Mouse (Mus musculus) frontal cortex, postnatal 36 days (tissue): ENCODE measurements around the gene 1500015O10Rik.
A peak's percentile ranks its signal among the peaks of the same experiment; 100 is the strongest.

Experiments used
- DNase-seq, 2 experiments: peaks; one replicate each; pipeline ENCODE4 v3.0.0; 2022; ENCODE audit warnings: low spot score in 2 of 2

Gene 1500015O10Rik

DNA sequence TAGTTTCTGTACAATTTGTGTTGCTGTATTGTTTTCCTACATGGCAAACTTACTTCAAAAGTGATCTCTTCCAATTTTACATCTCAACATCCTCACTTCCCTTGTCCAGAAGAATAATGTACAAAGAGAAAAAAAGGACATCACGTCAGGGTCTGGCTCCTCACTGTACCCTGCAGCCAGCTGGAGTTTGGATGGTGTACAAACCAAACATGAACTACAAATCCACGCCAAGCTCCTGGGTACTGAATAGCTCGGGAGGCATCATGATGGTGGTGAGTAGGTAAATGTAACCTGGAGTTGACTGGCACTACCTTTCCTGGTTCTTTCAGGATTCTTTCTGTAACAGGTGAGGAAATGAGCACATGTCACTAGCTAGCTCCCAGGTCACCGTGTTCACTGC is 43.7 kb downstream of the 1500015O10Rik start:
- DNase-seq, result no peak

DNA sequence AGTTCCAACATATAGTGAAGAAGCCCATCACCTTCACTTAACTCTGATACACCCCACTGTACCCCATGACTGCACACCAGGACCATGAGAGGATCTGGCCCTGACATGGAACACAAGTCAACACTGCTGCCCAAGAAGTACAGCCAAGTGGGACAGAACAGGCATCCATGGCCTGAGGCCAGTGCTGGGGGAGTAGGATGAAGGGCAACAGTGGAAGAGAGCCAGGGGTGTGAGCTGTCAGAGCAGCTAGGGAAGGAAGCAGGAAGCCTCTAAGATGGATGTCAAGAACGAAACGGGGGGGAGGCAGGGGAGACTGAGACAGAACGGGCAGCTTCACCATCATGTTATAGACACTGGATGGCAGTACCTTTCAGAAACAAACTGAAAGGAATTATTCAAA is 45.7 kb downstream of the 1500015O10Rik start:
- DNase-seq, result no peak

DNA sequence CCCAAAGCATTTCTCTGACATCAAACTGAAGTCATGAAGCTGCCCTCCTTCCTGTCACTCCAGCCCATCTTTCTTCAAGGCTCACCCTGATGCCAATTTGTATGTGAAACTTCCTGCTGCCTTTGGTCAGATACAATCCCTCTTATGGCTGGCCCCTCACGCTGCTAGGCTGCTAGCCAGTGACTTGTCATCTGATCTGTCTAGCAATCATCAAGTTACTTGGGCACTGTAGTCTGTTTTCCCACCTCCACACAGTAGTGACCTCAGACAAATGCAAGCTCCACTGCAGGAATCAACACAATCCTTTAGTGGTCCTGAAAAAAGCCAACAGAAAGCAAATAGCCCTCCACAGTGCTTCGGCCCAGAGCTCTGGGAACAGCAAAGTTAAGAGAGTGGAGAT is 50.8 kb downstream of the 1500015O10Rik start:
- DNase-seq, result no peak

DNA sequence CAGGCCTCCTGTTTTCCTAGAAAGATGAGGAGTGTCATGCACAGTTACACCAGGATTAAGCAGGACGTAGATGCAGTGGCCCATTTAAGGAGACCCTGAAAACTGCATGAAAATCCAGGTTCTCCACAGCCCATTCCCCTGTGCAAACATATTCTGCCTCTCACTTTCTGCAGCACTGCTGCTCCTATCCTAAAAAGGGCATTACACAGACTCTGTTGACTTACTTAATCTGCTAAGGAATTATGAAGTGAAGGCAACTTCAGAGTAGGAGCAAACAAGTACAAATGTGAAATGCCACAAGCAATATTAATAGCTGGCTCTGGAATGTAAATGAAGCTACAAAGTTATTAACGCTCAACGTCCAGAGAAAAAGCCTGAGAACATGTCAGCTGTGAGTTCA is 51.3 kb downstream of the 1500015O10Rik start:
- no peak for DNase-seq

DNA sequence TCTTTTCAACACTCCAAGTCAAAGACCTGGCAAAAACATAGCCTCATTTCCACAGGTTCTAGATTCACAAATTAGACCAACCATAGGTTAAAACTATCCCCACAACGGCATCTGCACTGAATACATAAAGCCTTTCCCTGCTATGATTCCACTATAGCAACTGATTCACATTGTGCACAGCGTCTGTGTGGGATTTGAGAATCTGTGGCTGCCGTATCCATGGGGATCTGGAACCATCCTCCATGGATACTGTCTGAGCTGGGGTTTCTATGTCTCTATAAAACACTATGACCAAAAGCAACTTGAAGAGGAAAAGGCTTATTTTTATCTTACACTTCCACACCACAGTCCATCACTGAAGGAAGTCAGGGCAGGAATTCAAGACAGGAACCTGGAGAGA is 52.3 kb downstream of the 1500015O10Rik start:
- DNase-seq, result peak in 1 of 2 experiments; percentile 60

DNA sequence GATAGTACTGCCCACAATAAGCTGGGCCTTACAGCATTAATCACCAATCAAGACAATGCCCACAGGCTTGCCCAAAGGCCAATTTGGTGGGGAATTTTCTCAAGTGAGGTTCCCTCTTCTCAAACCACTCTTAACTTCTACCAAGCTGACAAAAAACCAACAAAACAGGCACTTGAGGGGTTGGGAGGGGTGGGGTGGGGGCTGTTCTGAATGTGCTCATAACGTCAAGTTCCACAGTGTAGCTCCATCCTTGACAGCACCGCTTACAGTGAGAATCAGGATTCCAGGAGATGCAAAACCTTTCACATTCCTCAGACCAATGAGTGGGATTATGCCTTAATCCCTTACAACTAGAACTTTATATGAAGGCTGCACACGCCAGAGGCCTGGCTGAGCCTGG is 52.8 kb downstream of the 1500015O10Rik start:
- DNase-seq, result no peak

DNA sequence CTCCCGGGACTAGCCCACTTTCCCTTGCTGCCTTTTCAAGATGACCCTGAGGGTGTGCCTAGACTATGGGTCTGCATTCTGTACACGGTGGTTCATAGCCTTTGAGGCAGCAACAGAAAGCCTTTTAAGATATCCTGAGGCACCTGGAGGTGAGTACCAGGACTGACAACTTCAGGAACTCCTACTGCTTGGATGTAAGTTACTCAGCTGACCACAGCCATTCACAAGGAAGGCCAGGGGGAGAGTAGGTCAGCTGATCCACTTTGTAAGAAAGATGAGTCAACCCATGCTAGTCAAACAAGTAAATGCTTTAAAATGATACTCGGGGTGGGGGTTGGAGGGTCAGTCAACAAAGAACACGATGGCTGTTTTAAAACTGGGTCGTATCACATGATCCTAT is 54.9 kb downstream of the 1500015O10Rik start:
- DNase-seq, result no peak

DNA sequence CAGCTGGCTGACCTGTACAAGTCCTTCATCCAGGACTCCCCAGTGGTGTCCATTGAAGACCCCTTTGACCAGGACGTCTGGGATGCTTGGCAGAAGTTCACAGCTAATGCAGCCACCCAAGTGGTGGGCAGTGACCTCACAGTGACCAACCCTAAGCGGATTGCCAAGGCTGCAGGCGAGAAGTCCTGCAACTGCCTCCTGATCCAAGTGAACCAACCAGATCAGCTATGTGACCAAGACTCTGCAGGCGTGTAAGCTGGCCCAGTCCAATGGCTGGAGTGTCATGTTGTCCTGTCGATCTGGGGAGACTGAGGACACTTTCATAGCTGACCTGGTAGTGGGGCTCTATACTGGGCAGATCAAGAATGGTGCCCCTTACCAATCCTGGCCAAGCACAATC is 56.3 kb downstream of the 1500015O10Rik start:
- no peak for DNase-seq

DNA sequence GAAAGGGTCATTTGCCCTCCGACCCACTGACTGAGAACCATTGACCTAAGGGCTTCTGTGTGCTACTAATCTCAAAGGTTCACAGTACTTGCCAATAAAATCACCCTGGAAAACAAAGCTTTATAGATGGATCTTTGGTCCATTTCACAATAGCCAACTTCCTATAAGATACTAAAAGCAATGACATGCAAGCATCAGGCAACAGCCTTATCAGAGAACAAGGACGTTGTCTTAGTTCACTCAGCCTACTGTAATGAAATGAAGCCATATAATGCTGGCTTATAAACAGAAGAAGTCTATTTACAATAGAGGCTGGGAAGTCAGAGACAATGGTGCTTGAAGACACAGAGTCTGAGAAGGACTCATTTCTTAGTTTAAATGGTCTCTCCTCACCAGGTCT is 59.4 kb downstream of the 1500015O10Rik start:
- no peak for DNase-seq
